Mouse (Mus musculus) G1E (cell line): ENCODE data around the gene Me1.

Source experiments
- CTCF ChIP-seq: IDR thresholded peaks from 2 replicates; pipeline ENCODE4 v1.5.1; 2012; ENCODE audit warnings: low read depth, low read length, inconsistent platforms, mixed read lengths
- GATA1 ChIP-seq: IDR thresholded peaks from 2 replicates; pipeline ENCODE4 v1.6.1; 2012; ENCODE audit warnings: borderline replicate concordance, low read length, inconsistent platforms, mixed read lengths
- POLR2AphosphoS5 ChIP-seq: IDR thresholded peaks from 2 replicates; pipeline ENCODE4 v1.6.1; 2012; ENCODE audit warnings: low read depth, low read length, inconsistent platforms; ENCODE audit not compliant: insufficient replicate concordance
- TAL1 ChIP-seq: conservative IDR thresholded peaks from 2 replicates; pipeline ENCODE4 v1.6.1; 2012; ENCODE audit warnings: low read depth, low read length, inconsistent platforms, mixed read lengths

DNA sequence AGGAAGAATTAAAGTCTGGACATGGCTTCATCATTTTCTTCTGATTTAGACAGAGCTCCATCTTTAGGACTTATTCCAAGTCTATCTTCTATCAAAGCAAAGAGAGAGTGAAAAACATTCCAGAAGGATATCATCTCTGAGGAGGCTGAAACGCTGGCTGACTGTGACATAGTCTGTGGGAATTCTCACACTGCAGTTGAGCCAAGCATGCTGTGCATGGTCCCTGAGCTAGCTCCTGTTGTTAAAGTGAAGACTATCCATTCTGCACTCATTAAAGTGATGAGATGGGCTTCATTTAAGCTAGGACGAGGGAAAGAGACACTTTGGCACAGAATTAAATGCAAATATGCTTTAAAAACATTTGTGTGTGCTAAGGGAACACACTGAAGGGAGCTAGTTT lies 20.8 kb upstream of the Me1 start:
- TF ChIP-seq CTCF = no peak
- no peak for TF ChIP-seq POLR2AphosphoS5
- TF ChIP-seq GATA1 = no peak
- no peak for TF ChIP-seq TAL1
